Mouse (Mus musculus) thymus, postnatal 4 days (tissue): Measurements from ENCODE around the gene Stat3.
A peak's percentile ranks its signal among the peaks of the same experiment; 100 is the strongest.

Experiments
- DNase-seq: peaks from one replicate; pipeline ENCODE4 v3.0.0; 2021

The Stat3 gene

DNA sequence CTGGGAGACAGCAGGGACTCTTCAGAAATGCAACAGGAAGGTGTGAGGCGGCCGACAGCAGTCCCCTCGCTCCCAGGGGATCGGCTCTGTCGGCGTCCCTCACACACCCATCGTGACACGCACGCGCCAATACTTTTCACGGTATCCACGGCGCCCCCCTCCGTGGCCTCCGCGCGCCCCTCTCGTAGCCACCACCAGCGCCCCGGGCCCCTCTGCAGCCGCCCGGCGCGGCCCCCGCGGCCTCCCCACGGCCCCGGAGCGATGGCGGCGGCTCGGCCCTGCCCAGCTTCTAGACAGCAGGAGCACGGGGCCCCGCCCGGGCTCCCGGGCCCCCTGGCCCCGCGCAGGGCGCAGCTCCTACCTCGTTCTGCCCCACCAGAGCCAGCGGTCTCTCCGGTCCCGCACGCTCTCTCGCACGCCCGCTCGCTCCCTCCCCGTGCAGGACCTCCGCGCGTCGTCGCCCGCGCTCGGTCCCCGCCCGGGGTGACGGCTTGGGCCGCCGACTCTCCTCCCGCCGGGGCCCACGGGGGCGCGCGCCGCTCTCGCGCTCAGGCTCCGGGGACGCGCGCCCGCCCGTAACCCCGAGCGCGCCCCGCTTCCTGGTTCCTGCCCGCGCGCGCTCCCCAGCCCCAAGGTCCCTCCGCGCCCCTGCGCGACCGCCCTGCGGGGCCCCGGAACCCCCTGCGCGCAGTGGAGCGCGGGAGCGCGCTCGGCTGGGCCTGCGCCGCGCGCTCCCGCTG is 89.1 kb downstream of the Stat3 start, which contains the start of gene Stat5b:
Stat5b (minus strand) TSS at position 687 of the 740 bp plus-strand sequence.
- DNase-seq = peak; percentile 96

DNA sequence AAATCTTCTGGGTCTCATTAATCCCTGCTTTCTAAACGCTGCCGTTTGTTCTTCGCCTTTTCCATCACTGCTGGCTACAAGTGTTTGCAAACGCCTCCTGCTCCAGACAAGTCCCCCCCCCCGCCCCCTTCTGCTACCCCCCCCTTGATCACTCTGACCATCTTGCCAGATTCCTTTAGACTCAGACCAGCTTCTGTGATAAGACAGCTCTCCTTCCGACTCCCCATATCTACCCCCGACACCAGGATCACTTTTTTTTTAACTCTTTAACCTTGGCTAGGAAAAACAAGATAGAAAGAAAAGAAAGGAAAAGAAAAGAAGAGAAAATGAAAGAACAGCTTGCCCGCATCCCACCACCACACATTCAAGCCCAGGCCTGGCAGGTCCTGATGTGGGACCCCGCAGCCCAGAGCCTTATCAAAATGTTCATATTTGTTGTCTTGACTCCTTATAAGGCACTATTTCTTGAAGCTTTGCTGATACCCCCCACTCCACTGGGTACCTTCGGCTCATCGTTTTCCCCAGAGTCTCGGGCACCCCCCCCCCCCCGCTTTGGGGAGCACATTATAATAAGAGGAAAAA is 89.8 kb downstream of the Stat3 start:
- DNase-seq = no peak

DNA sequence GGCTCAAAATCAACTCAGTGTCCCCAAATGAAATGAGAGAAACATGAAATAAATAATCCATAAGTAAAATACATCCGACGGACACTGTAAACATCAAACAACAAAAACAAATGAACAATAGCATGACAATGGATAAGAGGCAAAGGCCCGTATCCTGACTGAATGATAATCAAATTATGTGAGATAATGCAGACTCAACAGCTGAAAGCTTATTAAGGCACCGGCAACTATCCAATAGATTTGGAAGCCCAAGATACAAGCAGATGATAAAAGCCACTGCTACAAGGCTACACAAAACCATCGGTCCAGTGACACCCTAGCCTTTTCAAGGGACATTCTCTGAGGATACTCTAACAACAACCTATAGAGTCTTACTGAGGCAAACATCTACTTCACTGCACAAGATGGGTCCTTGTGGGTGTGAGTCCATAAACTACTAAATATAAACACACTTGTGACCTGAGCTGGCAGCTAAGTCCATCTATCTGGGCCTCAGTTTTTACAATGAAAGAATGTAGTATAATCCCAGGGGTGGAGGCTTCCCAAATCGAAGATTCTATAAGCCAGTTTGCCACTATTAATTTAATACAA is 90.5 kb downstream of the Stat3 start:
- DNase-seq = no peak

DNA sequence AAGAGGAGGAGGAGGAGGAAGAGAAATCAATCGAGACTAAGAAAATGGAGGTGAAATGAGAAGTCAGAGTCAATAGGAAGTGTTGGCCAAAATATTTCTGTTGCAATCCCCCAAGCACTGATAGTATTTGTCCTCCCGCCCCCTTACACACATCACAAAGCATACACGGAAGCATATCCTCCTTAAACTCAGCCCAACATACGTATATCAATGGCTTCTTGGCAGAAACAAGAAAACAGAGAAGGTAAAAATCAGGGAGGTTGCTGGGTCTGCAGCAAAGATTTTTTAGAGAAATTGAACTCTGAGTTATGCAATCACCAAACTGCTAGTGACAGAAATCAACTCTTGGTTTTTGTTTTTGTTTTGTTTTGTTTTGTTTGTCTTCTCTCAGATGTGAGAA is 91.3 kb downstream of the Stat3 start:
- DNase-seq = no peak

DNA sequence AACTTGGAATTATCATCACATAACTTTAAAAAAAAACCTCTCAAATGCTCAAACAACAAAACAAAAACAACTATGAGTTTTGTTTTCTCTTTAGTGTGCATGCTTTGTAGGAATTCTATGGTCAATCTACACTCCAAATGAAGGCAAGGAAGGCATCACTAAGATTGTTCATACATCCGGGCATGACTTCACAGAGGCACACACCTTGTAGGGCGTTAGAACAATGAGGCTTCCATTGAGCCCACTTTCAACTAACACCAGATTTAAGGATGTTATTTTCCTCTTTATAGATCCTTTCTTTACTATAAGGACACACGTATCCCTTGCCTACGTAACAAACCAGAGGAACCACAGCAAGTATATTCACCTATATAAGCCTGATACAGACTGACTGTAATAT is 91.8 kb downstream of the Stat3 start:
- no peak for DNase-seq

DNA sequence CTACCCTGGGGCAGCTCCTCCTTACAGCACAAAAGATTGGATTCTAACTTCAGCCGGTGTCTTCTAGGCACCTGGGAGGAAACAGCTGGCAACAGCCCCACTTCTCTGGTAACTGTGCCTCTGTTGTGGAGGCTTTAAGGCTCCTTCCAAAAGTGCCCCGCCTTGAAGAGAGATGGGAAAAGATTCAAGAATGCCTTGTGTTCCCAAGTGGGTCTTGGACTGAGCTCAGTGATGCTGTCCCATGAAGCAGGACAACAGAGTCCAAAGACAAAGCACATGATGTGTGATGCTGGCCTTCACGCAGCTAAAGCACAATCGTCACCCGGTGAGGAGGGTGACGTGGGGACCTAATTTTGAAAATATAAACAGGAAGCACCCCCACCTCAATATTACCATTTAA is 93.5 kb downstream of the Stat3 start:
- peak; percentile 61 for DNase-seq

- no peak for DNase-seq
Observed at GRCm38 (mm10) chr11:100844121-100844520, 95.2 kb downstream of the Stat3 start.

GRCm38 (mm10) chr11:100843070-100843669 is 96.2 kb downstream of the Stat3 start:
- peak; percentile 24 for DNase-seq

GRCm38 (mm10) chr11:100842025-100842424 is 97.3 kb downstream of the Stat3 start:
- peak; percentile 31 for DNase-seq

GRCm38 (mm10) chr11:100840866-100841265 is 98.5 kb downstream of the Stat3 start:
- DNase-seq = peak; percentile 51

GRCm38 (mm10) chr11:100839523-100839922 is 99.8 kb downstream of the Stat3 start:
- no peak for DNase-seq

- no peak for DNase-seq
Observed at GRCm38 (mm10) chr11:100838894-100839293, 100.4 kb downstream of the Stat3 start.

DNA sequence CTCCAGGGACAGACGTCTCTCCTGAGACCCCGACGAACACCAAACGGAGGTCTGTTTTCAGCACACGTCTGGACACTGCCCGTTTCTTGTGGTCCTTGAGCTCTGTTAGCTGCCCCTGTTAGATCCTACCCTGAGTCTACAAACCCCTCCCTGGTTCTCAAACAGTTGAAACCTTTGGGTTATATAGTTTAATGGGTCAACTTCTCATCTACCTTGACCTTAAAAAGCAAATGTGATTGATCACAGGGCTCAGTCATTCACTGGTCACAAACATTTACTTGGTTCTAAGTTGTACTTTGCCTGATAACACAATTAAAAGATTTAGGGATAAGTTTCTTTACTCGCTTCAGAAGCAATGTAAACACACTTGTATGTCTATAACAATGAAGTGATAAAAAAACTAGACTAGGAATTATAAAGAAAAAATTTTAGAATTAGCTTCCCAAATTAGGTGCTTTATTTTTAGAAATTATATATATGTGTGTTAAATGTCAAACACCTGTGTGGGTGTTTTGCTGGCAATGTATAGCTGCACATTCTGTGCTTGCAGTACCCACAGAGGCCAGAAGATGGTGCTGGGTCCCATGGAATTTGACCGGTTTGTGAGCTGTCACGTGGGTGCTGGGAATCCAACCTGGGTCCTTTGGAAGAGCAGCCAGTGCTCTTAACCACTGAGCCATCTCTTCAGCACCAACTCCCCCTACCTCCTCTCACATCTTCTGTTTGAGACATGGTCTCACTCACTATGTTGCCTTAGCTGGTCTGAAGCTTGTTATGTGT is 102.2 kb downstream of the Stat3 start:
- peak; percentile 67 for DNase-seq
